Mouse (Mus musculus): ENCODE results near the gene Ecm2.

The Ecm2 gene

GRCm38 (mm10) chr13:49504510-49504909, at the start of gene Ecm2:
TSS of gene Ecm2 (plus strand) at chr13:49504810.
- no peak for DNase-seq (ENCODE audit: low spot score)

GRCm38 (mm10) chr13:49460276-49460675, 44.3 kb upstream of the Ecm2 start:
- no peak for DNase-seq (ENCODE audit: low spot score)

GRCm38 (mm10) chr13:49460692-49461414, 43.8 kb upstream of the Ecm2 start:
- DNase-seq (ENCODE audit: low spot score), result no peak

- no peak for DNase-seq (ENCODE audit: low spot score)
These were observed 43.0 kb upstream of the Ecm2 start for GRCm38 (mm10) chr13:49461458-49462132.

GRCm38 (mm10) chr13:49462921-49463320, 41.7 kb upstream of the Ecm2 start:
- no peak for DNase-seq (ENCODE audit: low spot score)

GRCm38 (mm10) chr13:49465875-49466274, 38.7 kb upstream of the Ecm2 start:
- no peak for DNase-seq (ENCODE audit: low spot score)

- DNase-seq (ENCODE audit: low spot score), result peak; percentile 30
These were observed 38.1 kb upstream of the Ecm2 start for GRCm38 (mm10) chr13:49466393-49467075.

GRCm38 (mm10) chr13:49467585-49467984, 37.0 kb upstream of the Ecm2 start:
- no peak for DNase-seq (ENCODE audit: low spot score)

GRCm38 (mm10) chr13:49469002-49469401, 35.6 kb upstream of the Ecm2 start:
- no peak for DNase-seq (ENCODE audit: low spot score)

GRCm38 (mm10) chr13:49470319-49470718, 34.3 kb upstream of the Ecm2 start:
- no peak for DNase-seq (ENCODE audit: low spot score)

GRCm38 (mm10) chr13:49470806-49471205, 33.8 kb upstream of the Ecm2 start:
- DNase-seq (ENCODE audit: low spot score), result no peak

GRCm38 (mm10) chr13:49471981-49472675, 32.5 kb upstream of the Ecm2 start:
- no peak for DNase-seq (ENCODE audit: low spot score)

- no peak for DNase-seq (ENCODE audit: low spot score)
These were observed 32.0 kb upstream of the Ecm2 start for GRCm38 (mm10) chr13:49472676-49473005.

- no peak for DNase-seq (ENCODE audit: low spot score)
These were observed 26.7 kb upstream of the Ecm2 start for GRCm38 (mm10) chr13:49477887-49478286.

GRCm38 (mm10) chr13:49478851-49479374, 25.7 kb upstream of the Ecm2 start:
- DNase-seq (ENCODE audit: low spot score), result no peak

- DNase-seq (ENCODE audit: low spot score), result no peak
These were observed 25.2 kb upstream of the Ecm2 start for GRCm38 (mm10) chr13:49479399-49479798.

- DNase-seq (ENCODE audit: low spot score), result peak; percentile 43
These were observed 24.6 kb upstream of the Ecm2 start for GRCm38 (mm10) chr13:49480057-49480456.

- DNase-seq (ENCODE audit: low spot score), result no peak
These were observed 24.1 kb upstream of the Ecm2 start for GRCm38 (mm10) chr13:49480551-49480950.

GRCm38 (mm10) chr13:49485388-49485787, 19.2 kb upstream of the Ecm2 start:
- DNase-seq (ENCODE audit: low spot score), result no peak

GRCm38 (mm10) chr13:49492376-49493368, 11.9 kb upstream of the Ecm2 start, which contains the start of gene Tes3-ps:
TSS of gene Tes3-ps (plus strand) at chr13:49493318.
- DNase-seq (ENCODE audit: low spot score), result no peak

- DNase-seq (ENCODE audit: low spot score), result no peak
These were observed 1.2 kb downstream of the Ecm2 start for GRCm38 (mm10) chr13:49505776-49506175.

Measured in urinary bladder, postnatal 25 days (tissue).